Mouse (Mus musculus) left cerebral cortex, adult 2 months (tissue): ENCODE results near the gene Nags. TPM values are rescaled to one million over a fixed set of nuclear protein-coding genes. Genes with fewer than 3 reads are reported as not detected.
"Not testable (repeated sequence)": the region's sequence is repeated elsewhere in the genome, so short reads cannot be mapped to it uniquely, and the experiment has no call there.

Source experiments
- DNase-seq, 2 experiments: peaks; one replicate each; pipeline ENCODE4 v3.0.0; 2021 to 2022; ENCODE audit warnings: low spot score in 2 of 2, mixed read lengths in 1 of 2; ENCODE audit errors: extremely low spot score in 1 of 2
- H3K27ac ChIP-seq: fragments of 200-600 bp; 2 replicates; pipeline ENCODE4 v1.8.1; 2022
- H3K4me3 ChIP-seq: fragments of 200-600 bp; 2 replicates; pipeline ENCODE4 v1.8.1; 2022
- CTCF ChIP-seq: fragments of 200-600 bp; IDR thresholded peaks from 2 replicates; pipeline ENCODE4 v1.8.1; 2022; ENCODE audit warnings: antibody characterized with exemption, mild to moderate bottlenecking, moderate library complexity
- intact Hi-C: fragments of 180-260 bp; cut with DNase I; formaldehyde crosslinking; loops from one replicate; pipeline ENCODE4 v1.15.1; 2025
- total RNA-seq, 2 experiments: library from RNA; stranded (reverse); gene quantifications; 2 replicates each; pipeline ENCODE4 v1.2.3; 2021

Nags gene
- total RNA-seq, 2 experiments from 2014 or later, result 0.11 TPM; not detected in 1

- intact Hi-C loops, result loop anchor here (1.0 to 2.0 kb wide), 3 partner anchors 36 to 151 kb away; partner anchors contain the start of gene Dusp3
- no peak for TF ChIP-seq CTCF
- DNase-seq, result no peak
Observed at GRCm38 (mm10) chr11:102137625-102138446, 7.5 kb upstream of the Nags start.

GRCm38 (mm10) chr11:102138447-102138740 lies 6.9 kb upstream of the Nags start:
- no peak overlapping the region for H3K4me3 ChIP-seq
- peak; percentile 94 for TF ChIP-seq CTCF

More at GRCm38 (mm10) chr11:102137625-102138446, 7.5 kb upstream of the Nags start:
- Histone ChIP-seq H3K4me3 (no peak overlapping the region), H3K27ac (no peak overlapping the region)

GRCm38 (mm10) chr11:102140508-102140907 lies 4.8 kb upstream of the Nags start:
- intact Hi-C loops, result no loop called here
- peak; percentile 86 for TF ChIP-seq CTCF
- no peak overlapping the region for H3K4me3 ChIP-seq
- no peak overlapping the region for H3K27ac ChIP-seq
- DNase-seq, result peak; percentile 61 to 73

More at GRCm38 (mm10) chr11:102138447-102138740, 6.9 kb upstream of the Nags start:
- intact Hi-C loops, result loop anchor here (1.0 kb wide), 2 partner anchors 36 to 77 kb away; no protein-coding TSS in a partner anchor
- peak; percentile 64 to 69 for DNase-seq
- no peak overlapping the region for H3K27ac ChIP-seq

GRCm38 (mm10) chr11:102142355-102142754 lies 3.0 kb upstream of the Nags start:
- no peak for TF ChIP-seq CTCF
- Histone ChIP-seq H3K4me3 (no peak overlapping the region), H3K27ac (no peak overlapping the region)
- intact Hi-C loops, result no loop called here
- DNase-seq, result no peak

- Histone ChIP-seq H3K27ac (no peak overlapping the region), H3K4me3 (no peak overlapping the region)
- intact Hi-C loops, result no loop called here
- no peak for DNase-seq
- TF ChIP-seq CTCF, result no peak
Observed at GRCm38 (mm10) chr11:102144957-102145470, 299 bp upstream of the Nags start.

- H3K4me3 ChIP-seq, result no peak overlapping the region
- intact Hi-C loops, result no loop called here
- no peak for TF ChIP-seq CTCF
- DNase-seq, result no peak
- H3K27ac ChIP-seq, result no peak overlapping the region
Observed at GRCm38 (mm10) chr11:102146005-102146404, 692 bp downstream of the Nags start.

- no peak for TF ChIP-seq CTCF
- Histone ChIP-seq H3K27ac (no peak overlapping the region), H3K4me3 (no peak overlapping the region)
- DNase-seq, result no peak
- intact Hi-C loops, result no loop called here
Observed at GRCm38 (mm10) chr11:102146531-102146930, 1.2 kb downstream of the Nags start.

- intact Hi-C loops, result no loop called here
- no peak for DNase-seq
- TF ChIP-seq CTCF, result no peak; the same call in none of the 2 replicates
Observed at GRCm38 (mm10) chr11:102147213-102147989, 2.1 kb downstream of the Nags start.

GRCm38 (mm10) chr11:102156039-102156785 lies 10.9 kb downstream of the Nags start, which contains the start of gene Tmem101:
Gene Tmem101 (minus strand): TSS chr11:102156404.
- Histone ChIP-seq H3K4me3 (peak within 1 kb of the TSS; percentile 64), H3K27ac (peak within 1 kb of the TSS; percentile 78)
- intact Hi-C loops, result loop anchor here (5.0 kb wide), 2 partner anchors 111 to 169 kb away; partner anchors contain the start of genes Asb16 and Dusp3
- peak; percentile 86 for DNase-seq
- TF ChIP-seq CTCF, result peak; percentile 61

More at GRCm38 (mm10) chr11:102147213-102147989, 2.1 kb downstream of the Nags start:
- Histone ChIP-seq H3K4me3 (no peak overlapping the region), H3K27ac (no peak overlapping the region)

- Histone ChIP-seq H3K27ac (no peak overlapping the region), H3K4me3 (no peak overlapping the region; the same call in 1 of the 2 replicates)
- DNase-seq, result no peak
- no peak for TF ChIP-seq CTCF
- intact Hi-C loops, result loop anchor here (5.0 kb wide), 2 partner anchors 111 to 169 kb away; partner anchors contain the start of genes Asb16 and Dusp3
Observed at GRCm38 (mm10) chr11:102156786-102157089, 11.4 kb downstream of the Nags start.

GRCm38 (mm10) chr11:102158024-102158423 lies 12.7 kb downstream of the Nags start:
- H3K4me3 ChIP-seq, DNase-seq, H3K27ac ChIP-seq: not testable (repeated sequence)
- intact Hi-C loops, result loop anchor here (5.0 kb wide), 2 partner anchors 109 to 171 kb away; partner anchors contain the start of genes Asb16 and Dusp3
